Mouse (Mus musculus) gastrocnemius, adult 18-20 months (tissue): Measurements from ENCODE around the gene Olfr142. TPM values are rescaled to one million over a fixed set of nuclear protein-coding genes. Genes with fewer than 3 reads are reported as not detected.
"Not testable (repeated sequence)": the region's sequence is repeated elsewhere in the genome, so short reads cannot be mapped to it uniquely, and the experiment has no call there.

Experiments
- DNase-seq: peaks from one replicate; pipeline ENCODE4 v3.0.0; 2021; ENCODE audit warnings: low spot score
- long read RNA-seq, 2 experiments: library from polyadenylated mRNA; stranded (forward); transcript quantifications; one replicate each; pipeline ENCODE4 v2.0.0; 2021
- total RNA-seq, 2 experiments: library from RNA; stranded (reverse); gene quantifications; 2 replicates each; pipeline ENCODE4 v1.2.3; 2021

Gene Olfr142
- not detected for total RNA-seq
- long read RNA-seq, experiment 1: 0 reads
- long read RNA-seq, experiment 2: 0 reads

DNA sequence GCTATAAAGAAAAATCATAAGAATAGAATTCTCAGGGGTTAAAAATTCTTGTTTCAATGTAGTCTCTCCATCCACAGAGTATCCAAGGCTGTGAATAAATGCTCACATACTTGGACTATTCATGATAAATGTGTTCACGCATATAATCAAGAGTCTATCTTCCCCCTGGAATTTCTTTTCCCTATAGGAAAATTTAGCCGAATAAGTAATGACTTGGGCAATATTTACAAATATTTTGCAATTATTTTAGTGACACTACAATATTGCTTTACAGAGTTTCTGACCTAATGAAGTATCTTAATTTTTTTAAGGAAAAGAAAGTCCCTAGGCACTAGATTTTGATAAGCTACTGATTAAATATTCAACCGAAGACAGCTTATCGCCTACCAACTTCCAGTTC is at the start of gene Olfr142:
Gene Olfr142, minus strand, starts transcription at position 101 of the 400 bp plus-strand sequence.
- no peak for DNase-seq

DNA sequence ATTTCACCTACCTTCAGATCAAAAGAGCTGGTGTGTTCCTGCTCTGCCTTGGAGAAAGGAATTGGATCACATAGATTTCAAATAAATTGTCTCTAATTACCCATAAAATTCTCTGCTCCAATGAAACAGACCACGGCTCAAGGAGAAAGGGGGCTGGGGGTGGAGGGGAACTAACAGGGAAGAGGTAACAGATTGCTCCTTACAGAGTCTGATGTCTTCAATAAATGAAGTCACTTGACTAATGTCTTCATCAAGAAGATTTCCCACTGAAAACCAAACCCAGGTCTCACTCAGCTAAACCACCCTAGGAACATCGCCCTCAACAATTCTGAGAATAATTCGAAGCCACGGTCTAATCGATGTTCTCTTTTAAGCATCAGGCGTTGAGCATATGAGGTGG is 35.3 kb upstream of the Olfr142 start, which contains the start of gene Olfr1272:
Gene Olfr1272, minus strand, starts transcription at position 101 of the 400 bp plus-strand sequence.
- DNase-seq: no peak

- DNase-seq: no peak
Measured at GRCm38 (mm10) chr2:90270932-90271331, 13.5 kb upstream of the Olfr142 start, which contains the start of gene Olfr1271. Olfr1271 (minus strand) TSS chr2:90271032.

DNA sequence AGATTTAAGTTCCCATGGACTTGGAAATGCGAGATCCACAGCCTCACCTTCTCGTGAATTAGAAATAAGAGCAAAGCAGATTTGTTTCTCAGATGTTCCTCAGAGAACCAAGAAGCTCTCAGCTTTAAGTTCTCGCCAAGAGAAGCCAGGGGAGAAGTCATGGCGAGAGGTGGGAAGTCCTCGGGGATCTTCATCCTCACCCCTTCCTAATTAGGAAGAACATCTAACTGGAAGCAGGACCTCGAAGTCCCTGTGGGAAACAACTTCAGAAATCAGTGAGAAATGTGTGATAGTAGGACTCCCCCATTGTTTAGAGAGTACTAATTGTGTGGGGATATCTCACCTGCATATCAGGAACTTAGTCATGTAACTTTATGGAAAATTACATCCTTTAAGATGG is 33.0 kb downstream of the Olfr142 start, which contains the start of gene Olfr1506:
Gene Olfr1506, minus strand, starts transcription at position 101 of the 400 bp plus-strand sequence.
- not testable (repeated sequence) for DNase-seq

Other genes with a start within 250 kb of the Olfr142 start
- not detected for gene Olfr1263, start 245.5 kb downstream of the Olfr142 start, total RNA-seq
- not detected for gene Olfr1264, start 232.0 kb downstream of the Olfr142 start, total RNA-seq
- not detected for gene Olfr1265, start 222.3 kb downstream of the Olfr142 start, total RNA-seq
- gene Olfr140, start 194.0 kb downstream of the Olfr142 start, total RNA-seq: not detected
- not detected for gene Olfr1269, start 136.2 kb downstream of the Olfr142 start, total RNA-seq
- not detected for gene Olfr32, start 115.3 kb downstream of the Olfr142 start, total RNA-seq
- not detected for gene Olfr1270, start 104.5 kb downstream of the Olfr142 start, total RNA-seq
- not detected for gene Olfr1506, start 33.1 kb downstream of the Olfr142 start, total RNA-seq
- not detected for gene Olfr1271, start 13.4 kb upstream of the Olfr142 start, total RNA-seq
- not detected for gene Olfr1272, start 35.2 kb upstream of the Olfr142 start, total RNA-seq
- not detected for gene Gm13769, start 64.6 kb upstream of the Olfr142 start, total RNA-seq
- not detected for gene Olfr1274-ps, start 141.1 kb upstream of the Olfr142 start, total RNA-seq